Mouse (Mus musculus): ENCODE results near the gene Hnrnpll.

DNA sequence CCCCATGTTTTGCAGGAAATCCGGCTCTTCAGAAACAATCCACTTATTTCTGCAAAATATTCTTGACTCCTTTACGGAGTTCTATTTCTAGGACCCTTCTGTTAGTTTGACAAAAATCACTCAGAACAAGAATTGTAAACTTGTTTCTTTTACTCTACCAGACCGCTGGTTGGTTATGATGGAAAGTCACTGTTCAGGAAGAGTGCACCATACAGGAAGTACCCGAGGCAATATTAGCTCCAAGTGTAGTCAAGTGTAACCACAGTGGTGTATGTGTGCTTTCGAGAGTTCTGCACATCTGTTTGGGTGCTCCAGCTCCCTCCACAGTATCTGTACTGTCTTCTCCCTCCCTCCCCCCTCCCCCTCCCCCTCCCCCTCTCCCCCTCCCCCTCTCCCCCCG is 5.1 kb upstream of the Hnrnpll start:
- TF ChIP-seq GATA1 (IDR thresholded peaks at IDR 0.05; ENCODE audit: low read length), result no peak
- no peak for TF ChIP-seq TAL1 (IDR thresholded peaks at IDR 0.05; ENCODE audit: low read length)
